Mouse (Mus musculus): ENCODE results near the gene Wdr45.
"Not testable (repeated sequence)": the region's sequence is repeated elsewhere in the genome, so short reads cannot be mapped to it uniquely, and the experiment has no call there.

The Wdr45 gene

GRCm38 (mm10) chrX:7713764-7714134 is 384 bp upstream of the Wdr45 start:
- intact Hi-C loops (cut with DNase I): not testable (repeated sequence)

- intact Hi-C loops (cut with DNase I): not testable (repeated sequence)
Observed at GRCm38 (mm10) chrX:7716058-7716457, 1.9 kb downstream of the Wdr45 start.

GRCm38 (mm10) chrX:7721514-7722281 is 7.6 kb downstream of the Wdr45 start, which contains the start of gene Gm45208:
TSS of gene Gm45208 (plus strand) at chrX:7722245.
- intact Hi-C loops (cut with DNase I): no loop called here

- intact Hi-C loops (cut with DNase I): no loop called here
Observed at GRCm38 (mm10) chrX:7722282-7722611, 8.1 kb downstream of the Wdr45 start.

- intact Hi-C loops (cut with DNase I): no loop called here
Observed at GRCm38 (mm10) chrX:7722691-7723090, 8.6 kb downstream of the Wdr45 start.

GRCm38 (mm10) chrX:7724135-7724534 is 10.0 kb downstream of the Wdr45 start:
- intact Hi-C loops (cut with DNase I): no loop called here

GRCm38 (mm10) chrX:7725841-7726240 is 11.7 kb downstream of the Wdr45 start:
- intact Hi-C loops (cut with DNase I): no loop called here

GRCm38 (mm10) chrX:7727176-7727575 is 13.0 kb downstream of the Wdr45 start:
- intact Hi-C loops (cut with DNase I): no loop called here

GRCm38 (mm10) chrX:7728215-7728921 is 14.2 kb downstream of the Wdr45 start, which contains the start of gene Praf2:
TSS of gene Praf2 (plus strand) at chrX:7728439.
- intact Hi-C loops (cut with DNase I): no loop called here

GRCm38 (mm10) chrX:7728922-7729265 is 14.8 kb downstream of the Wdr45 start:
- intact Hi-C loops (cut with DNase I): no loop called here

GRCm38 (mm10) chrX:7733571-7734156 is 19.5 kb downstream of the Wdr45 start:
- intact Hi-C loops (cut with DNase I): no loop called here

GRCm38 (mm10) chrX:7739336-7740081 is 25.4 kb downstream of the Wdr45 start:
- intact Hi-C loops (cut with DNase I): no loop called here

- intact Hi-C loops (cut with DNase I): no loop called here
Observed at GRCm38 (mm10) chrX:7740082-7740819, 26.1 kb downstream of the Wdr45 start.

- intact Hi-C loops (cut with DNase I): no loop called here
Observed at GRCm38 (mm10) chrX:7741103-7741502, 27.0 kb downstream of the Wdr45 start.

- intact Hi-C loops (cut with DNase I): no loop called here
Observed at GRCm38 (mm10) chrX:7743470-7743869, 29.3 kb downstream of the Wdr45 start.

GRCm38 (mm10) chrX:7744940-7745339 is 30.8 kb downstream of the Wdr45 start:
- intact Hi-C loops (cut with DNase I): no loop called here

GRCm38 (mm10) chrX:7745429-7745828 is 31.3 kb downstream of the Wdr45 start:
- intact Hi-C loops (cut with DNase I): no loop called here

GRCm38 (mm10) chrX:7750432-7751116 is 36.4 kb downstream of the Wdr45 start, which contains the start of gene Ccdc120:
TSS of gene Ccdc120 (minus strand) at chrX:7750905.
- intact Hi-C loops (cut with DNase I): no loop called here

- intact Hi-C loops (cut with DNase I): not testable (repeated sequence)
Observed at GRCm38 (mm10) chrX:7753627-7754026, 39.5 kb downstream of the Wdr45 start.

GRCm38 (mm10) chrX:7762137-7762920 is 48.2 kb downstream of the Wdr45 start, which contains the start of gene Tfe3:
TSS of gene Tfe3 (plus strand) at chrX:7762560.
- intact Hi-C loops (cut with DNase I): no loop called here

All from adrenal gland (tissue).